Mouse (Mus musculus) myocyte (in vitro differentiated cells): ENCODE measurements around the gene Mdm2.

ENCODE experiments used
- CEBPB ChIP-seq: IDR thresholded peaks from 2 replicates; pipeline ENCODE4 v1.6.1; 2011; ENCODE audit warnings: mild to moderate bottlenecking, moderate library complexity; ENCODE audit not compliant: poor library complexity, insufficient read depth, severe bottlenecking
- E2F4 ChIP-seq: IDR thresholded peaks from one replicate; pipeline ENCODE4 v1.6.1; 2011; ENCODE audit warnings: mild to moderate bottlenecking, control low read depth, moderate library complexity; ENCODE audit not compliant: insufficient read depth
- MAX ChIP-seq: IDR thresholded peaks from one replicate; pipeline ENCODE4 v1.6.1; 2011; ENCODE audit warnings: low read depth, mild to moderate bottlenecking, control low read depth
- MYOD1 ChIP-seq, 3 experiments: IDR thresholded peaks; one replicate each; pipeline ENCODE4 v1.6.1; 2011; ENCODE audit warnings: control low read depth in 2 of 3, low read depth in 2 of 3, mild to moderate bottlenecking in 2 of 3, moderate library complexity in 1 of 3; ENCODE audit not compliant: insufficient read length in 2 of 3, control insufficient read depth in 1 of 3
- POLR2A ChIP-seq: IDR thresholded peaks from one replicate; pipeline ENCODE4 v1.6.1; 2011; ENCODE audit warnings: low read depth, mild to moderate bottlenecking, control low read depth, moderate library complexity; ENCODE audit not compliant: insufficient read length
- POLR2AphosphoS2 ChIP-seq: IDR thresholded peaks from one replicate; pipeline ENCODE4 v1.6.1; 2011; ENCODE audit warnings: low read depth, control low read depth; ENCODE audit not compliant: insufficient read length
- REST ChIP-seq: IDR thresholded peaks from one replicate; pipeline ENCODE4 v1.6.1; 2011; ENCODE audit warnings: mild to moderate bottlenecking, control low read depth, moderate library complexity; ENCODE audit not compliant: insufficient read depth, insufficient read length
- SRF ChIP-seq: IDR thresholded peaks from one replicate; pipeline ENCODE4 v1.6.1; 2011; ENCODE audit warnings: low read depth; ENCODE audit not compliant: control insufficient read depth, insufficient read length
- TCF12 ChIP-seq: IDR thresholded peaks from one replicate; pipeline ENCODE4 v1.6.1; 2011; ENCODE audit warnings: mild to moderate bottlenecking, control low read depth; ENCODE audit not compliant: poor library complexity, insufficient read depth, severe bottlenecking
- TCF3 ChIP-seq: IDR thresholded peaks from one replicate; pipeline ENCODE4 v1.6.1; 2011; ENCODE audit warnings: low read depth, control low read depth; ENCODE audit not compliant: insufficient read length
- USF1 ChIP-seq: IDR thresholded peaks from one replicate; pipeline ENCODE4 v1.6.1; 2011; ENCODE audit warnings: low read depth, mild to moderate bottlenecking, control low read depth, moderate library complexity

DNA sequence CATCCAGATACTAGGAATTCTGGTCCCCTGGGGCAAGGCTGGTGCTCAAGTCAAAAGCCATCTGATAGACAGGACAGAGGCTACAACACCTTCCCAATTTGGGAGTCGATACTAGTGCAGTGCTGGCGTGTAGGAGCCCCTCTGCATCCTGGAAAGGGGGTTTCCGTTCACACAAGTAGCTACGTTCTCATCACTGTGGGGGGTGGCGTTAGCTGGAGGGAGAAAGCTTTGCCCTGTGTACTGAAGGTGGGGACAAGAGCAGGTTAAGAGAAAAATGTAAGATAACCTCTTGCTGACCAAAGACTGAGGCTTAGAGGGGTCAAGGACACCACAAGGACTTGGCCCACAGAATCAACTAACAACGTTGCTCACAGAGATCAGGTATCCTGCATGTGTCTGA is 67.3 kb downstream of the Mdm2 start:
- TF ChIP-seq POLR2AphosphoS2 (no peak), POLR2A (no peak), MYOD1 (IDR thresholded peaks at IDR 0.05; ENCODE audit: control insufficient read depth in 1 of 3, insufficient read length in 2 of 3, low read depth in 2 of 3) (no peak), MAX (no peak), SRF (no peak), USF1 (no peak), CEBPB (no peak), TCF3 (no peak), E2F4 (no peak), TCF12 (no peak), REST (no peak)
